Mouse (Mus musculus) forebrain, embryonic 12.5 days (tissue): ENCODE data around the gene Tle6. TPM values are rescaled to one million over a fixed set of nuclear protein-coding genes. Genes with fewer than 3 reads are reported as not detected.

Source experiments
- ATAC-seq: fragments of 200-750 bp; cut with Nextera tagmentation; 2 replicates; pipeline ENCODE4 v1.8.0; 2017; ENCODE audit warnings: moderate TSS enrichment; ENCODE audit not compliant: low FRiP score
- H3K27ac ChIP-seq: fragments of 300-500 bp; sonication (generic); 2 replicates; pipeline ENCODE4 v1.5.1; 2016; ENCODE audit warnings: mild to moderate bottlenecking
- H3K27me3 ChIP-seq: fragments of 300-500 bp; sonication (generic); 2 replicates; pipeline ENCODE4 v1.6.1; 2016; ENCODE audit warnings: mild to moderate bottlenecking
- H3K36me3 ChIP-seq: fragments of 300-500 bp; sonication (generic); replicated peaks from 2 replicates; pipeline ENCODE4 v1.6.1; 2016; ENCODE audit warnings: mild to moderate bottlenecking
- H3K4me1 ChIP-seq: fragments of 300-500 bp; sonication (generic); 2 replicates; pipeline ENCODE4 v1.6.1; 2016
- H3K4me2 ChIP-seq: fragments of 300-500 bp; sonication (generic); 2 replicates; pipeline ENCODE4 v1.6.1; 2016; ENCODE audit warnings: mild to moderate bottlenecking, moderate library complexity
- H3K4me3 ChIP-seq: fragments of 300-500 bp; sonication (generic); replicated peaks from 2 replicates; pipeline ENCODE4 v1.5.1; 2016; ENCODE audit warnings: mild to moderate bottlenecking
- H3K9ac ChIP-seq: fragments of 300-500 bp; sonication (generic); 2 replicates; pipeline ENCODE4 v1.6.1; 2016; ENCODE audit warnings: mild to moderate bottlenecking
- H3K9me3 ChIP-seq: fragments of 300-500 bp; sonication (generic); 2 replicates; pipeline ENCODE4 v1.6.1; 2016
- WGBS: fragments of 180-500 bp; shearing (Covaris S2); methylation state at CpG from one replicate; pipeline ENCODE4 v1.1.7; 2016; 5-methylcytosine and 5-hydroxymethylcytosine counted together
- polyA plus RNA-seq: library from polyadenylated mRNA; unstranded; fragments of >200 nt; fragmentation: Nextera tagmentation; extraction: Ambion mirVana; gene quantifications from 2 replicates; pipeline ENCODE4 v1.2.1, GENCODE M21; 2016

Gene Tle6
- polyA plus RNA-seq, 1 experiment from 2014 or later, result 3.1 TPM

- no peak for ATAC-seq
- 70% methylated on average over 3 of the region's 3 CpGs for WGBS
- Histone ChIP-seq H3K9me3 (no peaks in the 10 kb centered on the region), H3K27ac (no peak overlapping the region), H3K27me3 (peaks cover 7% of the 10 kb centered on the region), H3K9ac (no peak overlapping the region), H3K4me1 (no peaks in the 10 kb centered on the region), H3K4me3 (no peak overlapping the region), H3K36me3 (peaks cover 9% of the 10 kb centered on the region), H3K4me2 (no peak overlapping the region)
Observed at GRCm38 (mm10) chr10:81612779-81613178, 11.9 kb upstream of the Tle6 start.

GRCm38 (mm10) chr10:81608308-81608707 is 7.4 kb upstream of the Tle6 start:
- H3K4me3 ChIP-seq, result no peak overlapping the region
- no peak for ATAC-seq
- peaks cover 7% of the 10 kb centered on the region for H3K27me3 ChIP-seq
- no peak overlapping the region for H3K4me2 ChIP-seq
- H3K27ac ChIP-seq, result no peak overlapping the region
- H3K9ac ChIP-seq, result no peak overlapping the region
- H3K4me1 ChIP-seq, result peaks cover 17% of the 10 kb centered on the region
- no peaks in the 10 kb centered on the region for H3K9me3 ChIP-seq
- WGBS, result 79% methylated on average over 1 of the region's 1 CpGs
- peaks cover 9% of the 10 kb centered on the region for H3K36me3 ChIP-seq

GRCm38 (mm10) chr10:81605974-81606751 is 5.3 kb upstream of the Tle6 start, which contains the start of gene BC025920:
TSS of gene BC025920 (plus strand) at chr10:81606270.
- Histone ChIP-seq H3K9ac (peak within 1 kb of the TSS; percentile 53), H3K4me1 (peaks cover 30% of the 10 kb centered on the region), H3K27me3 (peaks cover 16% of the 10 kb centered on the region), H3K4me3 (peak within 1 kb of the TSS; percentile 51), H3K36me3 (peaks cover 9% of the 10 kb centered on the region), H3K9me3 (no peaks in the 10 kb centered on the region), H3K27ac (peak within 1 kb of the TSS; percentile 93), H3K4me2 (peak within 1 kb of the TSS; percentile 76)
- 1% methylated on average over 39 of the region's 39 CpGs for WGBS
- peak; percentile 88 for ATAC-seq

- peaks cover 17% of the 10 kb centered on the region for H3K27me3 ChIP-seq
- peaks cover 9% of the 10 kb centered on the region for H3K36me3 ChIP-seq
- 0 out of 2 replicates have a peak, but pooled peaks have one; percentile 1 for ATAC-seq
- H3K4me1 ChIP-seq, result peaks cover 35% of the 10 kb centered on the region
- H3K27ac ChIP-seq, result peak overlapping the region; percentile 93
- peak overlapping the region; percentile 76 for H3K4me2 ChIP-seq
- peak overlapping the region; percentile 46 for H3K9ac ChIP-seq
- H3K4me3 ChIP-seq, result peak overlapping the region; percentile 51
- H3K9me3 ChIP-seq, result no peaks in the 10 kb centered on the region
- 4% methylated on average over 14 of the region's 14 CpGs for WGBS
Observed at GRCm38 (mm10) chr10:81605666-81605973, 4.7 kb upstream of the Tle6 start.

GRCm38 (mm10) chr10:81604968-81605665 is 4.2 kb upstream of the Tle6 start:
- peaks cover 9% of the 10 kb centered on the region for H3K36me3 ChIP-seq
- H3K4me2 ChIP-seq, result peak overlapping the region; percentile 76
- peaks cover 19% of the 10 kb centered on the region for H3K27me3 ChIP-seq
- WGBS, result 19% methylated on average over 29 of the region's 29 CpGs
- H3K9me3 ChIP-seq, result no peaks in the 10 kb centered on the region
- peaks cover 38% of the 10 kb centered on the region for H3K4me1 ChIP-seq
- H3K9ac ChIP-seq, result no peak overlapping the region; the same call in 1 of the 2 replicates
- H3K27ac ChIP-seq, result peak overlapping the region; percentile 93
- ATAC-seq, result peak; percentile 44
- peak overlapping the region; percentile 51 for H3K4me3 ChIP-seq

GRCm38 (mm10) chr10:81604019-81604967 is 3.4 kb upstream of the Tle6 start:
- Histone ChIP-seq H3K9ac (no peak overlapping the region; the same call in 1 of the 2 replicates), H3K27ac (no peak overlapping the region), H3K36me3 (peaks cover 7% of the 10 kb centered on the region), H3K4me2 (0 out of 2 replicates have a peak overlapping the region, but pooled peaks have one; percentile 76), H3K4me1 (peaks cover 38% of the 10 kb centered on the region), H3K27me3 (peaks cover 28% of the 10 kb centered on the region), H3K9me3 (no peaks in the 10 kb centered on the region), H3K4me3 (no peak overlapping the region)
- ATAC-seq, result no peak
- WGBS, result 83% methylated on average over 12 of the region's 12 CpGs

- WGBS, result 16% methylated on average over 4 of the region's 4 CpGs
- Histone ChIP-seq H3K9me3 (no peaks in the 10 kb centered on the region), H3K9ac (no peak overlapping the region), H3K27me3 (peaks cover 43% of the 10 kb centered on the region), H3K36me3 (no peaks in the 10 kb centered on the region; the same call in 1 of the 2 replicates), H3K27ac (no peak overlapping the region), H3K4me1 (peaks cover 41% of the 10 kb centered on the region), H3K4me3 (no peak overlapping the region), H3K4me2 (no peak overlapping the region)
- no peak for ATAC-seq
Observed at GRCm38 (mm10) chr10:81602741-81603151, 1.9 kb upstream of the Tle6 start.

- H3K36me3 ChIP-seq, result no peaks in the 10 kb centered on the region
- WGBS, result 15% methylated on average over 7 of the region's 7 CpGs
- peaks cover 48% of the 10 kb centered on the region for H3K4me1 ChIP-seq
- ATAC-seq, result 0 out of 2 replicates have a peak, but pooled peaks have one; percentile 0
- 0 out of 2 replicates have a peak overlapping the region, but pooled peaks have one; percentile 21 for H3K4me3 ChIP-seq
- H3K4me2 ChIP-seq, result peak overlapping the region; percentile 48
- no peak overlapping the region for H3K27ac ChIP-seq
- H3K9ac ChIP-seq, result no peak overlapping the region
- no peaks in the 10 kb centered on the region for H3K9me3 ChIP-seq
- H3K27me3 ChIP-seq, result peaks cover 56% of the 10 kb centered on the region
Observed at GRCm38 (mm10) chr10:81601396-81601905, 578 bp upstream of the Tle6 start.

- 51% methylated on average over 10 of the region's 10 CpGs for WGBS
- no peak overlapping the region for H3K9ac ChIP-seq
- no peak overlapping the region for H3K4me2 ChIP-seq
- peaks cover 70% of the 10 kb centered on the region for H3K27me3 ChIP-seq
- no peaks in the 10 kb centered on the region for H3K36me3 ChIP-seq
- H3K27ac ChIP-seq, result no peak overlapping the region
- H3K4me3 ChIP-seq, result no peak overlapping the region
- no peak for ATAC-seq
- H3K9me3 ChIP-seq, result no peaks in the 10 kb centered on the region
- peaks cover 54% of the 10 kb centered on the region for H3K4me1 ChIP-seq
Observed at GRCm38 (mm10) chr10:81600096-81600495, 777 bp downstream of the Tle6 start.

GRCm38 (mm10) chr10:81599630-81600029 is 1.2 kb downstream of the Tle6 start:
- H3K9me3 ChIP-seq, result no peaks in the 10 kb centered on the region
- no peak overlapping the region for H3K4me2 ChIP-seq
- no peaks in the 10 kb centered on the region for H3K36me3 ChIP-seq
- H3K27ac ChIP-seq, result no peak overlapping the region
- ATAC-seq, result no peak
- no peak overlapping the region for H3K9ac ChIP-seq
- peaks cover 74% of the 10 kb centered on the region for H3K27me3 ChIP-seq
- 75% methylated on average over 5 of the region's 5 CpGs for WGBS
- H3K4me3 ChIP-seq, result no peak overlapping the region
- peaks cover 51% of the 10 kb centered on the region for H3K4me1 ChIP-seq

- H3K27ac ChIP-seq, result no peak overlapping the region
- H3K4me1 ChIP-seq, result peaks cover 50% of the 10 kb centered on the region
- no peak overlapping the region for H3K4me2 ChIP-seq
- no peak overlapping the region for H3K9ac ChIP-seq
- no peaks in the 10 kb centered on the region for H3K36me3 ChIP-seq
- no peak overlapping the region for H3K4me3 ChIP-seq
- H3K27me3 ChIP-seq, result peaks cover 82% of the 10 kb centered on the region
- 66% methylated on average over 6 of the region's 6 CpGs for WGBS
- ATAC-seq, result no peak
- no peaks in the 10 kb centered on the region for H3K9me3 ChIP-seq
Observed at GRCm38 (mm10) chr10:81598871-81599270, 2.0 kb downstream of the Tle6 start.
